Mouse (Mus musculus): ENCODE results near the gene Cope. TPM values are rescaled to one million over a fixed set of nuclear protein-coding genes. Genes with fewer than 3 reads are reported as not detected.

The Cope gene
- polyA plus RNA-seq, 1 experiment from 2014 or later = 309 TPM

GRCm38 (mm10) chr8:70268799-70269565, 33.3 kb upstream of the Cope start:
- no peak for ATAC-seq (replicated peaks; ENCODE audit: low FRiP score, low read depth)
- peak; percentile 47 for DNase-seq (ENCODE audit: low spot score)

DNA sequence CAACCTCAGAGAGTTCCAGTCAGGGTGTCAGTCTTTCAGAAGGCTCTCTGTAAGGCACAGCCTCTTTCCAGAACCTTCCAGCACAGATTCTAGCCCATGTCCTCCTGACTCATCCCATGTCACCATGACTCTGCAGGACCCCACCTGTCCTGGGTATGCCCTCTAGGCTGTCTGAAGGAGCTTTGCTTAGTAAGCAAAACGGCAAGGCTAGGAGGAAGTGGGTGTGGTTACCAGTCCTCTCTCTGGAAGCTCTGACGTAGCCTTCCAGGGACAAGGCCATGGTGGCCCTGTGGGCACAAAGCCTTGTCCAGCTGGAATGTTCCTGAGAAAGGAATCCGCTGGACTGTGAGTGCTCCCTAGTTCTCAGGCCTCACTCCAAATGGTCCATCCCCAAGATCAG, 29.4 kb upstream of the Cope start:
- no peaks in the 10 kb centered on the region; the same call in 1 of the 2 replicates for H3K4me1 ChIP-seq (replicated peaks; ENCODE audit: insufficient read depth, low read length)
- H3K27me3 ChIP-seq (ENCODE audit: insufficient read depth, low read length) = no peaks in the 10 kb centered on the region
- no peak overlapping the region for H3K9ac ChIP-seq (ENCODE audit: low read depth, low read length)
- H3K36me3 ChIP-seq (ENCODE audit: insufficient read depth, low read length) = no peaks in the 10 kb centered on the region
- peak; percentile 65 for ATAC-seq (replicated peaks; ENCODE audit: low FRiP score, low read depth)
- no peaks in the 10 kb centered on the region for H3K9me3 ChIP-seq (replicated peaks; ENCODE audit: low read length)
- H3K27ac ChIP-seq = peak overlapping the region; percentile 57; the same call in 1 of the 2 replicates
- no peak overlapping the region for H3K4me3 ChIP-seq (replicated peaks; ENCODE audit: low read depth, low read length)
- 45% methylated on average over 3 of the region's 3 CpGs for WGBS
- no peak overlapping the region for H3K4me2 ChIP-seq (ENCODE audit: low read length)
- peak; percentile 56 for DNase-seq (ENCODE audit: low spot score)
- no peak for TF ChIP-seq CTCF (IDR thresholded peaks at IDR 0.05; ENCODE audit: low read depth)

More at GRCm38 (mm10) chr8:70268799-70269565, 33.3 kb upstream of the Cope start:
- no peak overlapping the region for H3K4me3 ChIP-seq (replicated peaks; ENCODE audit: low read depth, low read length)
- no peak overlapping the region for H3K27ac ChIP-seq
- H3K27me3 ChIP-seq (ENCODE audit: insufficient read depth, low read length) = no peaks in the 10 kb centered on the region
- no peak overlapping the region for H3K9ac ChIP-seq (ENCODE audit: low read depth, low read length)
- TF ChIP-seq CTCF (IDR thresholded peaks at IDR 0.05; ENCODE audit: low read depth) = peak; percentile 57
- WGBS = 47% methylated on average over 11 of the region's 11 CpGs
- peaks cover 8% of the 10 kb centered on the region; the same call in 1 of the 2 replicates for H3K36me3 ChIP-seq (ENCODE audit: insufficient read depth, low read length)
- H3K4me2 ChIP-seq (ENCODE audit: low read length) = no peak overlapping the region
- no peaks in the 10 kb centered on the region for H3K4me1 ChIP-seq (replicated peaks; ENCODE audit: insufficient read depth, low read length)
- H3K9me3 ChIP-seq (replicated peaks; ENCODE audit: low read length) = no peaks in the 10 kb centered on the region

GRCm38 (mm10) chr8:70274350-70274749, 28.0 kb upstream of the Cope start:
- DNase-seq (ENCODE audit: low spot score) (no peak), ATAC-seq (replicated peaks; ENCODE audit: low FRiP score, low read depth) (no peak)
- TF ChIP-seq CTCF (IDR thresholded peaks at IDR 0.05; ENCODE audit: low read depth) = no peak
- H3K4me3 ChIP-seq (replicated peaks; ENCODE audit: low read depth, low read length) = no peak overlapping the region
- no peak overlapping the region for H3K27ac ChIP-seq
- no peaks in the 10 kb centered on the region; the same call in 1 of the 2 replicates for H3K4me1 ChIP-seq (replicated peaks; ENCODE audit: insufficient read depth, low read length)
- no peak overlapping the region for H3K4me2 ChIP-seq (ENCODE audit: low read length)
- H3K27me3 ChIP-seq (ENCODE audit: insufficient read depth, low read length) = no peaks in the 10 kb centered on the region
- no peaks in the 10 kb centered on the region for H3K9me3 ChIP-seq (replicated peaks; ENCODE audit: low read length)
- no peak overlapping the region for H3K9ac ChIP-seq (ENCODE audit: low read depth, low read length)
- H3K36me3 ChIP-seq (ENCODE audit: insufficient read depth, low read length) = no peaks in the 10 kb centered on the region

GRCm38 (mm10) chr8:70276476-70276875, 25.8 kb upstream of the Cope start:
- 81% methylated on average over 3 of the region's 3 CpGs for WGBS
- no peaks in the 10 kb centered on the region for H3K36me3 ChIP-seq (ENCODE audit: insufficient read depth, low read length)
- H3K4me3 ChIP-seq (replicated peaks; ENCODE audit: low read depth, low read length) = no peak overlapping the region
- no peaks in the 10 kb centered on the region for H3K27me3 ChIP-seq (ENCODE audit: insufficient read depth, low read length)
- TF ChIP-seq CTCF (IDR thresholded peaks at IDR 0.05; ENCODE audit: low read depth) = no peak
- no peaks in the 10 kb centered on the region; the same call in 1 of the 2 replicates for H3K4me1 ChIP-seq (replicated peaks; ENCODE audit: insufficient read depth, low read length)
- no peak overlapping the region for H3K9ac ChIP-seq (ENCODE audit: low read depth, low read length)
- H3K27ac ChIP-seq = peak overlapping the region; percentile 57
- no peak overlapping the region for H3K4me2 ChIP-seq (ENCODE audit: low read length)
- H3K9me3 ChIP-seq (replicated peaks; ENCODE audit: low read length) = no peaks in the 10 kb centered on the region
- ATAC-seq (replicated peaks; ENCODE audit: low FRiP score, low read depth) (no peak), DNase-seq (ENCODE audit: low spot score) (peak; percentile 55)

DNA sequence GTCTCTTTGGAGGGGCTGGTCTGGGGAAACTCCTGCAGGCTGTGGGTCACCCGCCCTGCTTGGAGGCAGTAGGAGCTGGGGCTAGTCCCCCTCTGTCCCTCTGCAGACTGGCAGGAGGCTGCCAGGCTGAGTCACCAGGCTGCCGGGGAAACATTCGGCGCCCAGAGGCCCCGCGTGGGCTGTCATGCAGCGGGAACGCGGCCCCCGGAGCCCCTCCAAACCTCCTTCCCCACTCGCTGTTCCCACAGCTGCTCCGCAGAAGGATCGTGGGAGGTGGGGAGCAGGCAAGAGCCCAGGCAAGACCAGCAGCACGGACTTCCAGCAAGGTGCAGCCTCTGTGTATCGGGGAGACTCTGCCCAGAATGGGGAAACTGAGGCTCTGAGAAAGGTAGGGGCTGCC, 24.1 kb upstream of the Cope start:
- Histone ChIP-seq H3K27ac (no peak overlapping the region), H3K9me3 (replicated peaks; ENCODE audit: low read length) (no peaks in the 10 kb centered on the region), H3K27me3 (ENCODE audit: insufficient read depth, low read length) (no peaks in the 10 kb centered on the region), H3K4me3 (replicated peaks; ENCODE audit: low read depth, low read length) (no peak overlapping the region), H3K36me3 (ENCODE audit: insufficient read depth, low read length) (no peaks in the 10 kb centered on the region), H3K4me1 (replicated peaks; ENCODE audit: insufficient read depth, low read length) (peaks cover 5% of the 10 kb centered on the region), H3K9ac (ENCODE audit: low read depth, low read length) (0 out of 2 replicates have a peak overlapping the region, but pooled peaks have one; percentile 3), H3K4me2 (ENCODE audit: low read length) (no peak overlapping the region)
- WGBS = 48% methylated on average over 15 of the region's 15 CpGs
- ATAC-seq (replicated peaks; ENCODE audit: low FRiP score, low read depth) = no peak
- TF ChIP-seq CTCF (IDR thresholded peaks at IDR 0.05; ENCODE audit: low read depth) = no peak
- DNase-seq (ENCODE audit: low spot score) = no peak

GRCm38 (mm10) chr8:70279266-70279665, 23.1 kb upstream of the Cope start:
- Histone ChIP-seq H3K4me3 (replicated peaks; ENCODE audit: low read depth, low read length) (no peak overlapping the region), H3K27me3 (ENCODE audit: insufficient read depth, low read length) (no peaks in the 10 kb centered on the region), H3K4me2 (ENCODE audit: low read length) (no peak overlapping the region), H3K36me3 (ENCODE audit: insufficient read depth, low read length) (no peaks in the 10 kb centered on the region), H3K9ac (ENCODE audit: low read depth, low read length) (no peak overlapping the region), H3K4me1 (replicated peaks; ENCODE audit: insufficient read depth, low read length) (peaks cover 9% of the 10 kb centered on the region), H3K27ac (0 out of 2 replicates have a peak overlapping the region, but pooled peaks have one; percentile 25), H3K9me3 (replicated peaks; ENCODE audit: low read length) (no peaks in the 10 kb centered on the region)
- 58% methylated on average over 8 of the region's 8 CpGs for WGBS
- ATAC-seq (replicated peaks; ENCODE audit: low FRiP score, low read depth) = no peak
- no peak for TF ChIP-seq CTCF (IDR thresholded peaks at IDR 0.05; ENCODE audit: low read depth)
- DNase-seq (ENCODE audit: low spot score) = no peak

Data from kidney, postnatal 0 days (tissue).